8 mouse cellular contexts compared by ENCODE assay signal in genomic region chr4:44756134-44756951, GRCm38 (mm10). TPM values are rescaled to one million over a fixed set of nuclear protein-coding genes. Genes with fewer than 3 reads are reported as not detected.
DNase-seq lines count a peak whose midpoint lies in the region; ATAC-seq and TF ChIP-seq lines count a peak whose summit lies in the region.

No protein-coding gene starts in this region.

- DNase-seq in ZHBTc4 (ENCODE audit: low read depth, low spot score) = peak; percentile 98
- DNase-seq in gastrocnemius, adult 2 months = peak; percentile 95
- DNase-seq in hindbrain, postnatal 0 days (ENCODE audit: low spot score) = peak; percentile 97
- DNase-seq in left cerebral cortex, adult 2 months (ENCODE audit: extremely low spot score in 1 of 2, low spot score in 2 of 2) = peak; percentile 89 to 91
- peak; percentile 91 to 92 for DNase-seq in right cerebral cortex, adult 2 months (ENCODE audit: low spot score in 2 of 2)
- peak; percentile 94 for DNase-seq in urinary bladder, postnatal 14 days (ENCODE audit: low spot score)

- under 1% methylated on average over 58 of the region's 60 CpGs for WGBS in hindbrain, postnatal 0 days

- H3K27me3 ChIP-seq in hindbrain, postnatal 0 days (ENCODE audit: insufficient read depth, low read length) = no peaks in the 10 kb centered on the region

- no peaks in the 10 kb centered on the region for H3K36me3 ChIP-seq in hindbrain, postnatal 0 days (ENCODE audit: insufficient read depth, low read length)

- peak; percentile 96 for ATAC-seq in common myeloid progenitor, adult 5-6 weeks (replicated peaks; ENCODE audit: low read depth, poor library complexity, severe bottlenecking)
- peak; percentile 99 for ATAC-seq in hindbrain, postnatal 0 days
- ATAC-seq in megakaryocyte, adult 5-6 weeks (ENCODE audit: poor library complexity, severe bottlenecking) = peak; percentile 93

- peak overlapping the region; percentile 88 for H3K4me3 ChIP-seq in gastrocnemius, adult 2 months
- H3K4me3 ChIP-seq in hindbrain, postnatal 0 days (ENCODE audit: low read length) = peak overlapping the region; percentile 96
- H3K4me3 ChIP-seq in left cerebral cortex, adult 2 months = peak overlapping the region; percentile 100

- H3K9me3 ChIP-seq in hindbrain, postnatal 0 days (ENCODE audit: low read length) = no peaks in the 10 kb centered on the region

- intact Hi-C loops in gastrocnemius, adult 2 months (cut with DNase I) = loop anchor here (10.0 kb wide), 1 partner anchor 148 kb away; no protein-coding TSS in a partner anchor
- intact Hi-C loops in left cerebral cortex, adult 2 months (cut with DNase I) = loop anchor here (2.0 to 5.0 kb wide), 2 partner anchors 151 to 216 kb away; no protein-coding TSS in a partner anchor

- TF ChIP-seq CTCF in gastrocnemius, adult 2 months (IDR thresholded peaks at IDR 0.05) = no peak
- no peak for TF ChIP-seq CTCF in hindbrain, postnatal 0 days (IDR thresholded peaks at IDR 0.05; ENCODE audit: low read depth)
- TF ChIP-seq CTCF in left cerebral cortex, adult 2 months (IDR thresholded peaks at IDR 0.05) = peak; percentile 2; the same call in 1 of the 2 replicates

- 0 out of 2 replicates have a peak, but pooled peaks cover 8% of the 10 kb centered on the region for H3K4me1 ChIP-seq in hindbrain, postnatal 0 days (ENCODE audit: insufficient read depth, low read length)

- H3K4me2 ChIP-seq in hindbrain, postnatal 0 days (ENCODE audit: low read depth, low read length) = peak overlapping the region; percentile 92

- peak overlapping the region; percentile 91 for H3K9ac ChIP-seq in hindbrain, postnatal 0 days (replicated peaks; ENCODE audit: low read length)

- peak overlapping the region; percentile 96 for H3K27ac ChIP-seq in gastrocnemius, adult 2 months
- peak overlapping the region; percentile 92 for H3K27ac ChIP-seq in hindbrain, postnatal 0 days
- H3K27ac ChIP-seq in left cerebral cortex, adult 2 months = peak overlapping the region; percentile 94

RNA-seq across cellular contexts. Expression of gene Zcchc7, which starts 0.7 kb away (rescaled TPM):
- 92.3 and 109 TPM in 2 replicates for total RNA-seq in common myeloid progenitor, adult 5-6 weeks (2017)
- 10 to 100 TPM; 20.4 to 20.8 TPM for total RNA-seq in gastrocnemius, adult 2 months (2021)
- 15.6 and 18.9 TPM in 2 replicates for total RNA-seq in hindbrain, postnatal 0 days (2014; rRNA removed)
- 31.6 and 36.1 TPM in 2 replicates for polyA plus RNA-seq in hindbrain, postnatal 0 days (2015; fragmentation: Nextera tagmentation; extraction: Ambion mirVana)
- total RNA-seq in left cerebral cortex, adult 2 months (2021) = 10 to 100 TPM; 63.1 to 71.7 TPM
- 30.9 and 37.4 TPM in 2 replicates for total RNA-seq in megakaryocyte, adult 5-6 weeks (2015)
- total RNA-seq in megakaryocyte, adult 5-6 weeks (2017) = 107 and 113 TPM in 2 replicates

RNA-seq across cellular contexts. Expression of gene Pax5, which starts 46.1 kb away (rescaled TPM):
- not detected in 2 replicates for total RNA-seq in common myeloid progenitor, adult 5-6 weeks (2017)
- under 1 TPM in 1 of 2 experiments, not detected in 1; 0.10 TPM for total RNA-seq in gastrocnemius, adult 2 months (2021)
- total RNA-seq in hindbrain, postnatal 0 days (2014; rRNA removed) = 10.0 and 14.4 TPM in 2 replicates
- 0.61 and 0.81 TPM in 2 replicates for polyA plus RNA-seq in hindbrain, postnatal 0 days (2015; fragmentation: Nextera tagmentation; extraction: Ambion mirVana)
- under 1 TPM in 1 of 2 experiments, not detected in 1; 0.51 TPM for total RNA-seq in left cerebral cortex, adult 2 months (2021)
- total RNA-seq in megakaryocyte, adult 5-6 weeks (2015) = 0.04 and 0.07 TPM in 2 replicates
- not detected in 2 replicates for total RNA-seq in megakaryocyte, adult 5-6 weeks (2017)

Comparison
In these comparisons a context has a peak if more than half of its experiments do, and no peak if none do; other contexts are left out.
1. Peak in every context shown above with its lines: DNase-seq, ATAC-seq, H3K4me3 ChIP-seq and H3K27ac ChIP-seq.